Mouse (Mus musculus): Measurements from ENCODE around the gene Bnip3. TPM values are rescaled to one million over a fixed set of nuclear protein-coding genes. Genes with fewer than 3 reads are reported as not detected.

Gene Bnip3
- polyA plus RNA-seq, 2 experiments from 2014 or later: 18.6 to 23.3 TPM

DNA sequence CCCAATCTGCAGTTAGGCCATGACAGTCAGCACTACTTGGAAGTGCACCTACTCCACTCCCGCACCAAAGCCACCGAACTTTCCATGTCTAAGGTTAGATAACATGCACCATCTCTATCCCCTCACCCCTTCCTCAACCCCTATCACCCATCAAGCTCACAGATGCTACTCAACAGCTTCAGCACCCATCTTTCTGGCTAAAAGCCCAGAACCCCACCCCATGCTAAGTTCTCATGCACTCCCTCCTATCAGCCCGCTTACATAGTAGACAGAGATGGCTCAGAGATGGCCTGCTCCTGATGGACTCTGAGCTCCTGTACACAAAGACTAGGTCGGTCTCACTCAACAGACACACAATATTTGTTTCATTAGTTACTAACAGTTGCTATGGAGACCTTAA is 65.9 kb downstream of the Bnip3 start:
- ATAC-seq: no peak

DNA sequence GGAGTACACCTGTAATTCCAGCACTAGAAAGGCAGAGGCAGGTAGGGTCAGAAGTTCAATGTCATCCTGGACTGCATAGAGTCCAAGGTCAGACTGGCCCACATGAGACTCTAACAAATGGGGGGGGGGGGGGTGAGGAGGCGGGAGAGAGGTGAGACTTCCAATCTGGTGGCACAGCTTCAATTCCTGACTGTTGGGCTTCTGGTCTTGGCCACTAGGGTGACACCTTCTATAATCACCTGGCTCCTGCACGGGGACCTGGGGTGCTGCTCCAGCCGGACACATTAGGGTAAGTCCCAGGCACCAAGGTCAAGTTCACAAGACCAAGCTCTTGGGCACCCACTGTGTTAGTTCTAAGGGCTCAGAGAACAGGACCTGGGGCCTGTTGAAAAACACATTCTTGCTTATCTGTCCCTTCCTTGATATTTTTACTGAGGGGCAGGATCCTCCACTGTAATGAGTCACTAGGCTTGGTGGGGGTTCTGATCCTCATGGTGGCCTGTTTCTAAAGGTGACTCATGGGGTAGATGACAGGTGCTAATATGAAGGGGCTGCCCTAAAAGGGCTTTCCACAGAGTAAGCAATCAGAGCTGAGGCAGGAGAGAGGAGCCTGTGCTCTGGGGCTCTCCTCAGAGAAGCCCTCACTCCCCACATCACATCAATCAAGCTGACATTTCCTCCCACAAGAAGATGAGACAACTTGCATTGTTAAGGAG is 67.7 kb downstream of the Bnip3 start:
- ATAC-seq: no peak

Other genes starting within 250 kb of the Bnip3 start
- 10 to 100 TPM; 14.2 to 15.9 TPM for gene Ppp2r2d, start 63.4 kb downstream of the Bnip3 start, polyA plus RNA-seq (2017; shearing (Covaris generic))
- gene Mapk1ip1, start 63.2 kb downstream of the Bnip3 start, polyA plus RNA-seq (2017; shearing (Covaris generic)): 10 to 100 TPM; 22.8 to 23.1 TPM
- not detected for gene Jakmip3, start 31.2 kb upstream of the Bnip3 start, polyA plus RNA-seq (2017; shearing (Covaris generic))
- not detected for gene Dpysl4, start 176.5 kb upstream of the Bnip3 start, polyA plus RNA-seq (2017; shearing (Covaris generic))